Mouse (Mus musculus): Measurements from ENCODE around the gene Ctsz.

DNA sequence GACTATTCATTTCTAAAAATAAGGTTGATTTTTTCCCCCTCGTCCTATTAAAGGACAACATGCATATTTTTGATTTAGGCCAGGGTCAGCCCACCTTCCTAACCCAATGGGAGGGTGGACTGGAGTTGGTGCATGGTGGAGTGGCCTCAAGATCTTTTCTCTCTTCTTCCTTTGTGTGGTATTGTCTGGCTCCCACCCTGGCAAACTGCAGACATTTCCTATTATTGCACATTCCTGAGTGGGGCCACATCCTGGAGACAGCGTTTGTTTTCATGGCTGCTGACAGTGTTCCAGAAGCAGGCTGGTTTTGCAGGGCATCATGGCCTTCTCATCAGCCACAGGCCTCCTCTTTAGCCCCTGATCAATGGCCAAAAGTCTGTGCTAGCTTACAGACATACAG is 4.2 kb upstream of the Ctsz start:
- TF ChIP-seq E2F4 (IDR thresholded peaks at IDR 0.05; ENCODE audit: insufficient replicate concordance, low read depth, low read length) (no peak), CHD2 (IDR thresholded peaks at IDR 0.05; ENCODE audit: low read length) (no peak), POLR2A (IDR thresholded peaks at IDR 0.05; ENCODE audit: low read depth, low read length) (no peak), CTCF (conservative IDR thresholded peaks at IDR 0.05 in 1 of 2, IDR thresholded peaks at IDR 0.05 in 1 of 2; ENCODE audit: low read depth in 2 of 2, low read length in 2 of 2) (no peak), EP300 (IDR thresholded peaks at IDR 0.05; ENCODE audit: low read length) (no peak), POLR2AphosphoS2 (IDR thresholded peaks at IDR 0.05; ENCODE audit: low read depth, low read length) (no peak)

Data from CH12.LX (cell line).